21 mouse cellular contexts compared by ENCODE assay signal in genomic region chr6:56292176-56292575, GRCm38 (mm10).
A peak's percentile ranks its signal among the peaks of the same experiment; 100 is the strongest.
DNase-seq lines count a peak whose midpoint lies in the region; ATAC-seq and TF ChIP-seq lines count a peak whose summit lies in the region.
"Had no signal": no experiment of that assay in that cellular context is flagged by ENCODE, and none has a peak within 500 bp of the region (broad histone marks: within the 10 kb centered on the region; RNA-seq: fewer than 3 reads in every experiment).

No protein-coding gene starts in this region.

- no peak for ATAC-seq in megakaryocyte-erythroid progenitor cell, adult 5-6 weeks (replicated peaks; ENCODE audit: low FRiP score, low TSS enrichment, poor library complexity, severe bottlenecking)
- ATAC-seq: activated CD4-positive, CD25-positive, alpha-beta regulatory T cell, adult 4 months; forebrain, embryonic 13.5 days; forebrain, embryonic 16.5 days; Patski had no signal

- TF ChIP-seq CTCF in CH12.LX (conservative IDR thresholded peaks at IDR 0.05 in 1 of 2, IDR thresholded peaks at IDR 0.05 in 1 of 2; ENCODE audit: low read depth in 2 of 2, low read length in 2 of 2): no peak
- TF ChIP-seq CTCF in layer of hippocampus, adult 2 months (conservative IDR thresholded peaks at IDR 0.05): no peak

- H3K4me2 ChIP-seq in CH12.LX (ENCODE audit: insufficient read depth, low read depth, poor library complexity, severe bottlenecking): no peak overlapping the region
- H3K4me2 ChIP-seq: embryonic facial prominence, embryonic 12.5 days; forebrain, embryonic 13.5 days had no signal

- peaks cover 4 to 14% of the 10 kb centered on the region in 2 experiments; a peak in 2 of 4 replicates for H3K4me1 ChIP-seq in CH12.LX (ENCODE audit: control insufficient read depth in 1 of 2, insufficient read depth in 2 of 2)
- H3K4me1 ChIP-seq: embryonic facial prominence, embryonic 10.5 days; embryonic facial prominence, embryonic 12.5 days; forebrain, embryonic 13.5 days had no signal

- no peaks in the 10 kb centered on the region for H3K79me2 ChIP-seq in CH12.LX (replicated peaks; ENCODE audit: control insufficient read depth, extremely low read depth, insufficient read depth, poor library complexity, severe bottlenecking)

- no peaks in the 10 kb centered on the region for H3K36me3 ChIP-seq in CH12.LX (replicated peaks in 1 of 2; ENCODE audit: control insufficient read depth in 1 of 2, insufficient read depth in 1 of 2, low read length in 1 of 2)
- H3K36me3 ChIP-seq: embryonic facial prominence, embryonic 10.5 days; embryonic facial prominence, embryonic 12.5 days; G1E had no signal

- H3K9me3 ChIP-seq in CH12.LX (replicated peaks; ENCODE audit: low read length): no peaks in the 10 kb centered on the region
- H3K9me3 ChIP-seq: embryonic facial prominence, embryonic 10.5 days; embryonic facial prominence, embryonic 12.5 days; forebrain, embryonic 13.5 days; G1E had no signal

- no peak overlapping the region for H3K4me3 ChIP-seq in CH12.LX (replicated peaks in 1 of 3; ENCODE audit: low read depth in 2 of 3, low read length in 2 of 3, poor library complexity in 1 of 3)
- H3K4me3 ChIP-seq in layer of hippocampus, adult 2 months: no peak overlapping the region
- H3K4me3 ChIP-seq: embryonic facial prominence, embryonic 10.5 days; embryonic facial prominence, embryonic 12.5 days; forebrain, embryonic 13.5 days had no signal

- H3K27ac ChIP-seq in CH12.LX (ENCODE audit: insufficient read depth, low read depth): no peak overlapping the region
- no peak overlapping the region for H3K27ac ChIP-seq in layer of hippocampus, adult 2 months
- H3K27ac ChIP-seq: embryonic facial prominence, embryonic 10.5 days; embryonic facial prominence, embryonic 12.5 days; forebrain, embryonic 13.5 days had no signal

- no peak for TF ChIP-seq POLR2A in CH12.LX (IDR thresholded peaks at IDR 0.05; ENCODE audit: low read depth, low read length)

- in situ Hi-C loops in CH12.LX (cut with MboI; ENCODE audit: low pct_ligation_motif_present, low pct_unique_long_range_greater_than_20kb, low sequenced_read_pairs): no loop called here

- H3K27me3 ChIP-seq in CH12.LX (replicated peaks): no peaks in the 10 kb centered on the region
- H3K27me3 ChIP-seq: embryonic facial prominence, embryonic 12.5 days; forebrain, embryonic 13.5 days; Patski had no signal

- no peak for TF ChIP-seq EP300 in CH12.LX (IDR thresholded peaks at IDR 0.05; ENCODE audit: low read length)

- H3K9ac ChIP-seq in CH12.LX (ENCODE audit: insufficient read depth, low read depth): no peak overlapping the region
- H3K9ac ChIP-seq: embryonic facial prominence, embryonic 12.5 days; forebrain, embryonic 13.5 days had no signal

- dilution Hi-C loops in CH12.LX (cut with MboI; ENCODE audit: extremely low pct_ligation_motif_present, extremely low pct_unique_long_range_greater_than_20kb, low sequenced_read_pairs): no loop called here

- TF ChIP-seq RAD21 in CH12.LX (IDR thresholded peaks at IDR 0.05; ENCODE audit: low read depth, low read length): no peak

- peak; percentile 27 for DNase-seq in CH12.LX (ENCODE audit: extremely low read depth)
- DNase-seq in ES-CJ7 (ENCODE audit: low read depth, low spot score): peak; percentile 74
- DNase-seq in R1 (ENCODE audit: low read depth, low spot score): peak; percentile 75
- no peak for DNase-seq in right cerebral cortex, postnatal 4 days
- no peak for DNase-seq in layer of hippocampus, adult 2 months (ENCODE audit: low spot score in 2 of 2)
- DNase-seq: adrenal gland, adult 8-10 months; adrenal gland, postnatal 14 days; adrenal gland, postnatal 36 days; cerebellum, adult 11-12 months; cerebellum, adult 2 months; cerebellum, adult 9-10 months; cerebellum, postnatal 10 days; cerebellum, postnatal 25 days had no signal

TF ChIP-seq in CH12.LX, 34 proteins besides CTCF, POLR2A, EP300 and RAD21:
- TF ChIP-seq ETS1 (conservative IDR thresholded peaks at IDR 0.05; ENCODE audit: low read depth, low read length): peak; percentile 49; the same call in 1 of the 2 replicates
- no peak for TF ChIP-seq ELF1 (IDR thresholded peaks at IDR 0.05; ENCODE audit: low read depth, low read length)

Comparison
In these comparisons a context has a peak if more than half of its experiments do, and no peak if none do; other contexts are left out.
1. DNase-seq: peak in CH12.LX (single experiment), ES-CJ7 (single experiment) and R1 (single experiment); none in right cerebral cortex, postnatal 4 days (single experiment) and layer of hippocampus, adult 2 months (0 of 2).